Mouse (Mus musculus) bone marrow, adult 2 months (tissue): ENCODE measurements around the gene Sema6c. TPM values are rescaled to one million over a fixed set of nuclear protein-coding genes. Genes with fewer than 3 reads are reported as not detected.

ENCODE experiments used
- H3K27ac ChIP-seq: fragments of 200-500 bp; 2 replicates; pipeline ENCODE4 v1.5.1; 2012; ENCODE audit warnings: low read depth, mild to moderate bottlenecking, control low read depth, inconsistent platforms, low read length; ENCODE audit not compliant: control insufficient read depth, poor library complexity, insufficient read depth
- H3K4me1 ChIP-seq: fragments of 200-500 bp; 2 replicates; pipeline ENCODE4 v1.6.1; 2011; ENCODE audit warnings: low read length; ENCODE audit not compliant: control insufficient read depth, insufficient read depth
- H3K4me3 ChIP-seq: fragments of 200-500 bp; replicated peaks from 2 replicates; pipeline ENCODE3; 2011; ENCODE audit warnings: mild to moderate bottlenecking, low read depth, low read length, control low read depth; ENCODE audit not compliant: control insufficient read depth
- CTCF ChIP-seq: fragments of 200-500 bp; IDR thresholded peaks from 2 replicates; pipeline ENCODE4 v1.5.1; 2011; ENCODE audit warnings: low read length, control low read depth; ENCODE audit not compliant: control insufficient read depth, insufficient read depth
- POLR2A ChIP-seq: fragments of 200-500 bp; IDR thresholded peaks from 2 replicates; pipeline ENCODE4 v1.6.1; 2011; ENCODE audit warnings: low read depth, mild to moderate bottlenecking, control low read depth, low read length, borderline replicate concordance; ENCODE audit not compliant: control insufficient read depth
- WGBS: fragments of 180-500 bp; shearing (Covaris S2); methylation state at CpG from one replicate; pipeline ENCODE4 v1.1.7; 2018; 5-methylcytosine and 5-hydroxymethylcytosine counted together
- polyA plus RNA-seq: library from polyadenylated mRNA; stranded (reverse); fragments of >200 nt; gene quantifications from 2 replicates; pipeline ENCODE4 v1.2.4, GENCODE M21; 2011; ENCODE audit warnings: low replicate concordance; ENCODE audit not compliant: missing spikeins, insufficient read depth, insufficient read length

Gene Sema6c
- polyA plus RNA-seq, 1 experiment, result 1.2 TPM

- H3K4me3 ChIP-seq, result no peak overlapping the region
- no peaks in the 10 kb centered on the region for H3K4me1 ChIP-seq
- 82% methylated on average over 2 of the region's 2 CpGs for WGBS
- H3K27ac ChIP-seq, result no peak overlapping the region
- TF ChIP-seq CTCF (no peak), POLR2A (no peak)
These were observed 62.8 kb downstream of the Sema6c start for GRCm38 (mm10) chr3:95223041-95223440.

Other genes with a start within 250 kb of the Sema6c start
- 30.8 and 35.6 TPM in 2 replicates for gene Selenbp1, start 227.4 kb upstream of the Sema6c start, polyA plus RNA-seq
- 4.5 and 22.2 TPM in 2 replicates for gene Rfx5, start 206.4 kb upstream of the Sema6c start, polyA plus RNA-seq
- 43.1 and 63.2 TPM in 2 replicates for gene Pi4kb, start 185.7 kb upstream of the Sema6c start, polyA plus RNA-seq
- 10.6 and 21.1 TPM in 2 replicates for gene Zfp687, start 145.0 kb upstream of the Sema6c start, polyA plus RNA-seq
- 288 and 328 TPM in 2 replicates for gene Psmd4, start 117.8 kb upstream of the Sema6c start, polyA plus RNA-seq
- gene Pip5k1a, start 53.5 kb upstream of the Sema6c start, polyA plus RNA-seq, result 22.5 and 38.8 TPM in 2 replicates
- 17.0 and 39.0 TPM in 2 replicates for gene Vps72, start 49.4 kb upstream of the Sema6c start, polyA plus RNA-seq
- 4.5 and 6.1 TPM in 2 replicates for gene Tmod4, start 36.0 kb upstream of the Sema6c start, polyA plus RNA-seq
- gene Scnm1, start 26.4 kb upstream of the Sema6c start, polyA plus RNA-seq, result 72.6 and 130 TPM in 2 replicates
- gene Lysmd1, start 26.4 kb upstream of the Sema6c start, polyA plus RNA-seq, result 9.4 and 10.9 TPM in 2 replicates
- 11.7 and 41.8 TPM in 2 replicates for gene Tnfaip8l2, start 18.1 kb upstream of the Sema6c start, polyA plus RNA-seq
- gene Gabpb2, start 57.5 kb downstream of the Sema6c start, polyA plus RNA-seq, result 28.4 and 28.5 TPM in 2 replicates
- 39.5 and 54.7 TPM in 2 replicates for gene Cdc42se1, start 68.3 kb downstream of the Sema6c start, polyA plus RNA-seq
- gene Mllt11, start 71.7 kb downstream of the Sema6c start, polyA plus RNA-seq, result 6.0 and 9.1 TPM in 2 replicates
- 0.52 TPM in 1 of 2 replicates, not detected in the other for gene Gm128, start 81.1 kb downstream of the Sema6c start, polyA plus RNA-seq
- gene Bnipl, start 90.7 kb downstream of the Sema6c start, polyA plus RNA-seq, result 1.7 TPM in 1 of 2 replicates, not detected in the other
- 50.3 and 67.0 TPM in 2 replicates for gene Mindy1, start 120.9 kb downstream of the Sema6c start, polyA plus RNA-seq
- gene Prune1, start 121.6 kb downstream of the Sema6c start, polyA plus RNA-seq, result 8.3 and 12.4 TPM in 2 replicates
- 3.8 and 4.3 TPM in 2 replicates for gene Anxa9, start 146.7 kb downstream of the Sema6c start, polyA plus RNA-seq
- gene Cers2, start 154.3 kb downstream of the Sema6c start, polyA plus RNA-seq, result 70.3 and 159 TPM in 2 replicates
- 13.9 and 27.0 TPM in 2 replicates for gene Setdb1, start 196.7 kb downstream of the Sema6c start, polyA plus RNA-seq
- not detected in 2 replicates for gene 4930558C23Rik, start 242.4 kb downstream of the Sema6c start, polyA plus RNA-seq